Mouse (Mus musculus) frontal cortex, postnatal 25 days (tissue): ENCODE results near the gene Taf4.

Experiments
- DNase-seq, 2 experiments: peaks; one replicate each; pipeline ENCODE4 v3.0.0; 2022; ENCODE audit warnings: low spot score in 2 of 2

The Taf4 gene

GRCm38 (mm10) chr2:179937091-179937490 lies 39.4 kb downstream of the Taf4 start:
- DNase-seq = no peak

GRCm38 (mm10) chr2:179934165-179934564 lies 42.3 kb downstream of the Taf4 start:
- DNase-seq = no peak

DNA sequence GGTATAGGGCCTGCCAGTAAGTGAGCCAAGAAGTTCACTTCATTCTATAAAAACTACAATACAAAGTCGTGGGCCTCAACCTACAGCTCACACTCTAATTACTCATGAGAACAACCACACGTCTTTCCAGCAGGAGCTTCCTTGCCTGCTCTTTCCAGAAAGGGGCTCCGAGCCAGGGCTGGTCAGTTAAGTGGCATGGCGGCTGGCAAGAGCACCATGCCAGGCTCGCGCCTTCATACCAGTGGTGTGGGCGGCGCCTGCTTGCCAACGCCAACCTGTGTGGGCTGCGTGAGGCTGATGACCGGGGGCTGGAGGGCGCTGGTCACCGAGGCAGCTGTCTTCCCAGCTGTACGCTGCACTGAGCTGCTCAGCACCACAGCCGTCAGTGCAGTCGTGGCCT lies 44.7 kb downstream of the Taf4 start:
- no peak for DNase-seq

DNA sequence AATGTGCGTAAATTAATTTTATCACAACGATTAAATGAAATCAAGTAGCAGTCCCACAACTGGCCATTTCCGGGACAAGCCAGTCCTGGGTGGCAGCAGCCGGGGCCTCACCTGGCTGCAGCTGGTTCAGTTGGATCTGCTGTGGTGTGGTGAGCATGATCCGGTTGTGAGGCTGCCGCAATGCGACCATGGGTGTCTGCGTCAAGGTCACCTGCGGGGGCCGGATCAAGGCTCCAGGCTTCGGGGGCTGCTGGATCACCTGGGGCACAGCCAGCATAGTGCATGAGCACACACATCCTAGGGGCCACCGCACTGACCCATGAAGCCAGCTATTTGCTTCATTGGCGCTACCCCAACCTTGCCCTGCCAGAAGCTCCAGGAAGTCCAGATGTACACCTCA lies 47.3 kb downstream of the Taf4 start:
- DNase-seq = no peak

- no peak for DNase-seq
These were observed 52.4 kb downstream of the Taf4 start for GRCm38 (mm10) chr2:179924038-179924437.

- DNase-seq = no peak
These were observed 55.3 kb downstream of the Taf4 start for GRCm38 (mm10) chr2:179921021-179921653.

GRCm38 (mm10) chr2:179920042-179920441 lies 56.4 kb downstream of the Taf4 start:
- no peak for DNase-seq

DNA sequence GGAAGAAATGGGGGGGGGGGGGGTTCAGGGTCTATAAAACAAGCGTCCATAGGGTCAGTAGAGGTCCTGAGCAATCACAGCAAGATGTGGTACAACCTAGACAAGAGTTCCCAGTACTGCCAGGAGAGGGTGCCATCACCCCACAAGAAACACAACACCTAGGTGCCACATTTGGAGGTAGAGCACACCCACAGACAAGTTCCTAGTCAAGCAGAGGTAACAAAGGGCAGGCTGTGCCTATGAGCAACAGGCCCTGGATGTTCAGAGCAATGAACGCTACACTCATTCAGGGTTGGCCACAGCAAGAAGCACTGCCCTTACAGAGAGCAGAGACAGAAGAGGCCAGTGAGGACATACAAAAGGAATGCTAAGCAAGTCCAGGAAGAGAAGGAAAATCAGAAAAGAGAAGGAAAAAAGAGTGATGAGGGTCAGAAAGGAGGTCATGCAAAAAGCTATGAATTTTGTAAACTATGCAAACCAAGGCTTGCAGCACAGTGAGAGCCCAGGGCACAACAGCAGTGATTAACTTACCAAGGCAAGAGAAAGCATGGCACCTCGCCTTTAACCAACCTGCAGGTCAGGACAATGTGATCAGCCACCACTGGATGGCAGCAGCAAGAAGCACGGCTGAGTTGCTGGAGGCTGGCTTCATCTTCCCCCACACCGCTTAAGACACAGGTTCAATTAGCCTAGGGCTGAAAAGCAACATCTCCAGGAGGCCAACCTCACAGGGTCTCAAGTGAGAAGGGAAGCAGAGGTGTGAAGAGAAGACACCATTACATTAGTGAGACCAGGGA lies 59.4 kb downstream of the Taf4 start:
- DNase-seq = peak; percentile 48 to 54

- no peak for DNase-seq
These were observed 62.2 kb downstream of the Taf4 start for GRCm38 (mm10) chr2:179914246-179914645.

DNA sequence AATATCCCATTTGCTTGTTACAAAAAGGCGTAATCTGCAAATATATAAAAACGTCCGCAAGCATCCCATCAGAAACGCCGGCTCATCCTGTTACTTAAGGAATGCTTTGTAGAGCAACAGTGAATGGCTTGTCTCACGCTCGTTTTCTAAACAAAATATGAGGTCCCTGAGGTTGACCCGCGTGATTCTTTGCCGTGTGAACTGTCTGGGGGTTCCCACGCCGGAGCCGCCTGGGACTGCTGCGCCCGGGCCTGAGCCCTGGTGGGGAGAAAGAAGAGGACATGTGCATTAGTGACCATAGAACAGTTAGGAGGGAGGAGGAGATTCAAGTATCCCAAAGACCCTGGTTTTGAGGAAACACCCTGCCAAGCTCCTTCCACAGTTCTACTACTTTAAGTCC lies 63.1 kb downstream of the Taf4 start:
- DNase-seq = no peak

DNA sequence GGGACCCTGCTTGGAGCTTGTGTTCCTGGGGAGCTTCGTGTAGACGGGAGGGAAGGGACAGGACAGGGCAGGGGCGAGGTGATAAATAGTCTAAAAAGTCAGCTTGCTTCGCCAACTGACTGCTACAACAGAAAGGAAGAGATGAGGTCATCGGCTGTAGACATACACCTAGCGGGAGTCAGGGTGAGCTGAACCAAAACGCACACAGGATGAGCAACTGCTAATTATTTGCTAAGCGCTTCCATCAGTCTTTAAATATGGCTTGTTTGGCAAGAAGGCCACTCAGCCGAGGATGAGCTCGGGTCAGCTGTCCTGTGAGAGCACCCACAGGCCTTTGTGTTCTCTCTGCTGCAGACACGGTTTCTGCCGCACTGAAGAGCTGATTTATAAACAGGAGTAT lies 63.5 kb downstream of the Taf4 start:
- DNase-seq = no peak

- no peak for DNase-seq
These were observed 79.5 kb downstream of the Taf4 start for GRCm38 (mm10) chr2:179896949-179897348.

- no peak for DNase-seq
These were observed 85.4 kb downstream of the Taf4 start for GRCm38 (mm10) chr2:179891048-179891447.

DNA sequence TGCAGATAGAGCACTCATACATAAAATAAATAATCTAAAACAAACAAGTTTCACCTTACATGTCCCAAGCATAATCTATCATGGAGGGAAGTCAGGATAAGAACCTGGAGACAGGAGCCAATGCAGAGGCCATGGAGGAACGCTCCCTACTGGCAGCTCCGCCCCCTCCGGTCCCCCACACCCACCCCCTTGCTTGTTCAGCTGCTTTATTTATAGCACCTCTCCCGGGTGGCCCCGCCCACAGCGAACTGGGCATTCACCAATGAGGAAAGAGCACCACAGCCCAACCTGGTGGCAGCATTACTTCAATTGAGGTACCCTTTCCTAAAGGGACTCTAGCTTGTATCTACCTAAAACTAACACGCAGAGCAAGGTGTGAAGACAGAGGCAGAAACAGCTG lies 91.9 kb downstream of the Taf4 start:
- no peak for DNase-seq

- peak in 1 of 2 experiments; percentile 35 for DNase-seq
These were observed 98.8 kb downstream of the Taf4 start for GRCm38 (mm10) chr2:179877551-179878215.

DNA sequence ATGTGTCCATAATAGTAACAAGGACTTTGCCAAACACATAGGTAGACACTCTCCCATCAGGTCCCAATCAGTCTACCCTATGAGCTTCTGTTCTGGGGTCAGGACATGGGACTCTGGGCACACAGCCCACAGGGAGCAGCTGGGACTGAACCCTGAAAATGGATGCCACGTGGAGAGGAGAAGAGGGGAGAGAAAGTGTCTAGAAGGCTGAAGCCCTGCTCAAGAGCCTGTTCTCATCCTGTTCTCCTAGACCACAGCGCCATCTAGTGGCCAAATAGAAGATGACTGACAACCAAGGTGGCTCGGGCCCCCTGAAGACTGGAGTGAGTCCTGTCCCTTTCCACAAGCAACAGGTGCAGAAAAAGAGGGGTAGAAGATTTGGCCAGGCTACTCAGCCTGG lies 101.3 kb downstream of the Taf4 start:
- DNase-seq = peak; percentile 43 to 69

GRCm38 (mm10) chr2:179873315-179873714 lies 103.1 kb downstream of the Taf4 start:
- DNase-seq = no peak

- DNase-seq = no peak
These were observed 103.7 kb downstream of the Taf4 start for GRCm38 (mm10) chr2:179872724-179873123.

DNA sequence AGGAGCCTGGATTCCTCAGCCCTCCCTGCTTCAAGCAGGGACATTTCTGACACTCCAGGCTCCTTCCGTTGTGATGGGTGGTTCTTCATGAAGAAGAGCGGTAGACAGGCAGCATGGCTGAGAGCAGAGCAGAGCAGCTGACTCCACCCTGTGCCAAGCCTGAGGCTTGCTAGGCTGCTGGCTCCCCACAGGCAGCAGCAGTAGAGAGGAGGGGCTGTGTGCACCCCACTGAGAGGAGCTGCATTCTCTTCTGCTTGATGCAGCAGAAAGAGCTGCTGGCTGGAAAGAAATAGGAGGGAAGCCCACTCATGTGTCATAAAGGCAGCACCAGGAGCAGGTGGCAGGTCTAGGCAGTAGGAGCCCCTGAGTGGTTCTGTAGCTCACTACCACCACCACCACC lies 106.6 kb downstream of the Taf4 start:
- DNase-seq = no peak

DNA sequence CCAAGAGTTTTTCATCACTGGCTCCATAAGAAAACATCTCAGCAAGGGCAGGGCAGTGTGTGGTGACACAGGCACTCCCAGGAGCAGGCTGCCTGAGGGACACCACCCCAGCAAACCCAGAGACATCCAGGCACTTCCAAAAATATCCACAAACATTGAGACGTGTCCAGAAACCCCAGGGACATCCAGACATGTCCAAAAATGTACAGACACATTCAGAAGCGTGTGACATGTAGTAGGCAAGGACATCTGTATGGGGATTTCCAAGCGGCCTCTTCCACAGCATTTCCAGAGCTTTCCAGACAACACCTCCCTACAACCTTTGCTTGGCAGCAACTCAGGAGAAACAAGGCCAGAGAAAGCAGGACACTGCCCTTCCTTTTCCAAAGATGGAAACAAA lies 108.8 kb downstream of the Taf4 start:
- no peak for DNase-seq

- DNase-seq = no peak
These were observed 111.3 kb downstream of the Taf4 start for GRCm38 (mm10) chr2:179865097-179865496.

- no peak for DNase-seq
These were observed 113.2 kb downstream of the Taf4 start for GRCm38 (mm10) chr2:179863266-179863665.

DNA sequence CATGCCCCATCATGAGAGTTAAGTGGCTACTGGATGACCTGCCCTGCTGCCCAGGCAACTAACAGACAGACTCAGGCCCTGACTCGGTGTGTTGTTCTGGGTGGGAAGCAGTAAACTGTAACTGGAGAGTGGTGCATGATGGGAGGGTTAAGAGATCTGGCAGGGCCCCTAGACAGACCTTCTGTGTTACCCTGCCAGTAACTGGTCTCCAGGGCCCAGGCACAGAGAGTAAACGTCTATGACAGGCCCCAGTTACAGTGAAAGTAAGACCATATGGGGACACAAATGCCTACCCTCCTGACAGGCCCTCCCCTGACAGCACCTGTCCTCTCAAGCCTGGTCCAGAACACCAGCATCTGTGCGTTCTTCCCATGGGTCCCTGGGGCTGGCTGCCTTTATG lies 113.8 kb downstream of the Taf4 start:
- no peak for DNase-seq
